Mouse (Mus musculus): Measurements from ENCODE around the gene Mid1. TPM values are rescaled to one million over a fixed set of nuclear protein-coding genes. Genes with fewer than 3 reads are reported as not detected.
"Not testable (repeated sequence)": the region's sequence is repeated elsewhere in the genome, so short reads cannot be mapped to it uniquely, and the experiment has no call there.

Mid1 gene
- polyA plus RNA-seq, 1 experiment from 2014 or later: 9.0 TPM

DNA sequence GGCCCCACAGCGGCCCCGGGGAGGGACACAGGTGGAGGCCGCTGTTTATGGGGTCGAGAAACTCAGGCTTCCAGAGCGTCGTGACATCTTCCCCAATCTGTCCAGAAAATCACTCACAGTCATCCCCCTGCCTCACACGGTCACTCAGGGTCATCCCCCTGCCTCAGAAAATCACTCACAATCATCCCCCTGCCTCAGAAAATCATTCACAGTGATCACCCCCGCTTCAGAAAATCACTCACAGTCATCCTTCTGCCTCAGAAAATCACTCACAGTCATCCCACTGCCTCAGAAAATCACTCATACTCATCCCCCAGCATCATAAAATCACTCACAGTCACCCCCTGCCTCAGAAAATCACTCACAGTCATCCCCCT lies 304.2 kb downstream of the Mid1 start:
- Histone ChIP-seq H3K36me3 (ENCODE audit: control insufficient read depth, insufficient read depth, low read length) (peaks cover 28% of the 10 kb centered on the region), H3K9me3 (ENCODE audit: control insufficient read depth, low read length) (peaks cover 43% of the 10 kb centered on the region)
- not testable (repeated sequence) for H3K27me3 ChIP-seq (ENCODE audit: control insufficient read depth, insufficient read depth, low read length); H3K4me2 ChIP-seq (ENCODE audit: low read depth, low read length); H3K27ac ChIP-seq (ENCODE audit: low read depth, low read length); H3K4me1 ChIP-seq (ENCODE audit: control insufficient read depth, insufficient read depth, low read length); ATAC-seq (ENCODE audit: low read depth); H3K9ac ChIP-seq (replicated peaks; ENCODE audit: low read depth, low read length); H3K4me3 ChIP-seq (ENCODE audit: low read depth, low read length)
- 82% methylated on average over 8 of the region's 8 CpGs for WGBS

DNA sequence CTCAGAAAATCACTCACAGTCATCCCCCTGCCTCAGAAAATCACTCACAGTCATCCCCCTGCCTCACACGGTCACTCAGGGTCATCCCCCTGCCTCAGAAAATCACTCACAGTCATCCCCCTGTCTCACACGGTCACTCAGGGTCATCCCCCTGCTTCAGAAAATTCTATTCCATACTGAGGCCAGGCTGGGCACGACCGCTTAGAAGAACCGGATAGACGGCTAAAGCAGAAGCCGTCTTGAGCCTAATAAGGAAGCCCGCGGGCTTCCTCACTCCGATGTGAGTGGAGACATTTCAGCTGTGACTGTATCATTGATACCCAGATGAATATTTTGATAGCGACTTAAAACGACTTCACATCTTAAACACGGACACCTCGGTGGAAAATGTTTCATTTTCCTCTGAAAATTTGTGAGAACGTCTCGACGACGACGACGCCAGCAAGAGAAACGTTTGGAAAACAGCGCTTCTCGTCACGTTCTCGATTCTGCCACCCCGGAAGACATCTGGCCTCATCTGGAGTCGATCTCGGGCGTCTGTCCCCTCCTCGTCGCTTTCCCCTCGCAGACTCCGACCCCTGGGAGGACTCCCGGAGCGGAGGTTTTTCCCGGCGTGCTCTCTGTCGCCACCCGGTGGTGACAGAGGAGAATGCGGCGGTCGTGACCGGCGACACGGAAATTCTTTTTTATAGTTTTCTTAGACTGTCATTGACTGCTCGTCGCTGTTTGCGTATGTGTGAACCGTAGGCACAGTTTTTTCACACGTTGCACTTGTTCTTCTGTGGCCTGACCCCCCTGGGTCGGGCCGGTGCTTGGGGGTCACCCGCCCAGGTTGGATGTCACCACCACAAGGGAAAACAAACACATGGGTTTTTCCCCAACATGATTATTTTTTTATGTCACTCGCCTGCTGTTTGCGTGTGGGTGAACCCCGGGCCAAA lies 305.0 kb downstream of the Mid1 start:
- Histone ChIP-seq H3K36me3 (ENCODE audit: control insufficient read depth, insufficient read depth, low read length) (peaks cover 21% of the 10 kb centered on the region), H3K4me3 (ENCODE audit: low read depth, low read length) (peak overlapping the region; percentile 2; the same call in 1 of the 2 replicates), H3K4me2 (ENCODE audit: low read depth, low read length) (peak overlapping the region; percentile 8; the same call in 1 of the 2 replicates), H3K9me3 (ENCODE audit: control insufficient read depth, low read length) (peaks cover 50% of the 10 kb centered on the region)
- H3K27me3 ChIP-seq (ENCODE audit: control insufficient read depth, insufficient read depth, low read length); ATAC-seq (ENCODE audit: low read depth); H3K27ac ChIP-seq (ENCODE audit: low read depth, low read length); H3K9ac ChIP-seq (replicated peaks; ENCODE audit: low read depth, low read length); H3K4me1 ChIP-seq (ENCODE audit: control insufficient read depth, insufficient read depth, low read length): not testable (repeated sequence)
- WGBS: 63% methylated on average over 56 of the region's 56 CpGs

DNA sequence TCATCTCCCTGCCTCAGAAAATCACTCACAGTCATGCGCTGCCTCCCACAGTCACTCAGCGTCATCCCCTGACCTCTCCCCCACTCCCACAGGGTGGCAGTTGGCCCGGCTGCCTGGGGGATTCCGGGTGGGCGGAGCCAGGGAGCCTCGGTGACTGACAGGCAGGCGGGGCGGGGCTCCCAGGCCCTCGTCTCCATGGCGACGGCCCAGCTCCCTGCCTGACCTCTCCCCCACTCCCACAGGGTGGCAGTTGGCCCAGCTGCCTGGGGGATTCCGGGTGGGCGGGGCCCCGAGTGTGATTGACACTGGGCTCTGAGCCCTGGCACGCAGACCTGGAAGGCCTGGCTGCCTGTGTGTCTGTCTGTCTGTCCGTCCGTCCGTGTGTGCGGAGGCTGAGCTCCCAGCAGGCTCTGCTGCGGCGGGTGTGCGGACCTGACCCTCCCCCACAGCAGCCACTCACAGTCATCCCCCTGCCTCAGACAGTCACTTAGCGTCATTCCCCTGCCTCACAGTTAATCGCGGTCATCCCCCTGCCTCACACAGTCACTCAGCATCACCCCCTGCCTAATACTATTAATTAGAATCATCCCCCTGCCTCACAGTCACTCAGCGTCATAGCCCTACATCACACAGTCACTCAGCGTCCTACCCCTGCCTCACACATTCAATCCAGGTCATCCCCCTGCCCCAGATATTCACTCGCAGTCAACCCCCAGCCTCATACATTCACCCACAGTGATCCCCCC lies 306.3 kb downstream of the Mid1 start:
- H3K9ac ChIP-seq (replicated peaks; ENCODE audit: low read depth, low read length); H3K4me3 ChIP-seq (ENCODE audit: low read depth, low read length); H3K27me3 ChIP-seq (ENCODE audit: control insufficient read depth, insufficient read depth, low read length); H3K4me1 ChIP-seq (ENCODE audit: control insufficient read depth, insufficient read depth, low read length): not testable (repeated sequence)
- 37% methylated on average over 28 of the region's 28 CpGs for WGBS
- peak; percentile 60 for ATAC-seq (ENCODE audit: low read depth)
- peaks cover 16% of the 10 kb centered on the region for H3K36me3 ChIP-seq (ENCODE audit: control insufficient read depth, insufficient read depth, low read length)
- 0 out of 2 replicates have a peak overlapping the region, but pooled peaks have one; percentile 25 for H3K27ac ChIP-seq (ENCODE audit: low read depth, low read length)
- peaks cover 59% of the 10 kb centered on the region for H3K9me3 ChIP-seq (ENCODE audit: control insufficient read depth, low read length)
- H3K4me2 ChIP-seq (ENCODE audit: low read depth, low read length): peak overlapping the region; percentile 29

DNA sequence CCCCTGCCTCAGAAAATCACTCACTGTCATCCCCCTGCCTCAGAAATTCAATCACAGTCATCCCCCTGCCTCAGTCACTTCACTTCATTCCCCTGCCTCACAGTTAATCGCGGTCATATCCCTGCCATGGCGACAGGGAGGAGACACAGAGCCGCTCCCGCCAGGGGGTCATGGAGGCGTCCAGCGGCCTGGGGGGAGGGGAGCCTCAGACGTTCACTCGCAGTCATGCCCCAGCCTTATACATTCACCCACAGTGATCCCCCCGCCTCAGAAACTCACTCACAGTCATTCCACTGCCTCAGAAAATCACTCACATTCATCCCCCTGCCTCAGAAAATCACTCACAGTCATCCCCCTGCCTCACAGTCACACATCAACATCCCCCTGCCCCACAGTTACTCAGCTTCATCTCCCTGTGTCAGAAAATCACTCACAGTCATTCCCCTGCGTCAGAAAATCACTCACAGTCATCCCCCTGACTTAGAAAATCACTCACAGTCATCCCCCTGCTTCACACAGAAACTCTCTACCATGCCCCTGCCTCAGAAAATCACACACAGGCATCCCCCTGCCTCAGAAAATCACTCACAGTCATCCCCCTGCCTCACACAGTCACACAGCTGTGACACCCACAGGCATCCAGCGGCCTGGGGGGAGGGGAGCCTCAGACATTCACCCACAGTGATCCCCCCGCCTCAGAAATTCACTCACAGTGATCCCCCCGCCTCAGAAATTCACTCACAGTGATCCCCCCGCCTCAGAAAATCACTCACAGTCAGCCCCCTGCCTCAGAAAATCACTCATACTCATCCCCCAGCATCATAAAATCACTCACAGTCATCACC lies 307.3 kb downstream of the Mid1 start:
- 43% methylated on average over 15 of the region's 15 CpGs for WGBS
- H3K9me3 ChIP-seq (ENCODE audit: control insufficient read depth, low read length): peaks cover 53% of the 10 kb centered on the region
- H3K9ac ChIP-seq (replicated peaks; ENCODE audit: low read depth, low read length); H3K27me3 ChIP-seq (ENCODE audit: control insufficient read depth, insufficient read depth, low read length); H3K4me2 ChIP-seq (ENCODE audit: low read depth, low read length); H3K4me1 ChIP-seq (ENCODE audit: control insufficient read depth, insufficient read depth, low read length); H3K4me3 ChIP-seq (ENCODE audit: low read depth, low read length); ATAC-seq (ENCODE audit: low read depth); H3K27ac ChIP-seq (ENCODE audit: low read depth, low read length): not testable (repeated sequence)
- H3K36me3 ChIP-seq (ENCODE audit: control insufficient read depth, insufficient read depth, low read length): peaks cover 16% of the 10 kb centered on the region

DNA sequence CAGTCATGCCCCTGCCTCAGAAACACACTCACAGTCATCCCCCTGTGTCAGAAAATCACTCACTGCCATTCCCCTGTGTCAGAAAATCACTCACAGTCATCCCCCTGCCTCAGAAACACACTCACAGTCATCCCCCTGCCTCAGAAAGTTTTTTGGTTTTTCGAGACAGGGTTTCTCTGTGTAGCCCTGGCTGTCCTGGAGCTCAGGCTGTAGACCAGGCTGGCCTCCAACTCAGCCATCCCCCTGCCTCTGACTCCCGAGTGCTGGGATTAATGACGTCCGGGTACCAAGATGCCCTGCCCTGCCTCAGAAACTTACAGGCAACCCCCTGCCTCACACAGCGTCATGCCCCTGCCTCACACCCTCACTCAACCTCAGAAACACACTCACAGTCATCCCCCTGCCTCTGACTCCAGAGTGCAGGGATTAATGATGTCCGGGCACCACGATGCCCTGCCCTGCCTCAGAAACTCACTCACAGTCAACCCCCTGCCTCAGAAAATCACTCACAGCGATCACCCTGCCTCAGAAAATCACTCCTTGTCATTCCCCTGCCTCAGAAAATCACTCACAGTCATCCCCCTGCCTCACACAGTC lies 308.1 kb downstream of the Mid1 start:
- H3K4me1 ChIP-seq (ENCODE audit: control insufficient read depth, insufficient read depth, low read length): peaks cover 12% of the 10 kb centered on the region; the same call in 1 of the 2 replicates
- not testable (repeated sequence) for ATAC-seq (ENCODE audit: low read depth); H3K4me2 ChIP-seq (ENCODE audit: low read depth, low read length); H3K4me3 ChIP-seq (ENCODE audit: low read depth, low read length); H3K27ac ChIP-seq (ENCODE audit: low read depth, low read length); H3K9ac ChIP-seq (replicated peaks; ENCODE audit: low read depth, low read length); H3K27me3 ChIP-seq (ENCODE audit: control insufficient read depth, insufficient read depth, low read length)
- peaks cover 16% of the 10 kb centered on the region for H3K36me3 ChIP-seq (ENCODE audit: control insufficient read depth, insufficient read depth, low read length)
- peaks cover 53% of the 10 kb centered on the region for H3K9me3 ChIP-seq (ENCODE audit: control insufficient read depth, low read length)
- 57% methylated on average over 8 of the region's 8 CpGs for WGBS

DNA sequence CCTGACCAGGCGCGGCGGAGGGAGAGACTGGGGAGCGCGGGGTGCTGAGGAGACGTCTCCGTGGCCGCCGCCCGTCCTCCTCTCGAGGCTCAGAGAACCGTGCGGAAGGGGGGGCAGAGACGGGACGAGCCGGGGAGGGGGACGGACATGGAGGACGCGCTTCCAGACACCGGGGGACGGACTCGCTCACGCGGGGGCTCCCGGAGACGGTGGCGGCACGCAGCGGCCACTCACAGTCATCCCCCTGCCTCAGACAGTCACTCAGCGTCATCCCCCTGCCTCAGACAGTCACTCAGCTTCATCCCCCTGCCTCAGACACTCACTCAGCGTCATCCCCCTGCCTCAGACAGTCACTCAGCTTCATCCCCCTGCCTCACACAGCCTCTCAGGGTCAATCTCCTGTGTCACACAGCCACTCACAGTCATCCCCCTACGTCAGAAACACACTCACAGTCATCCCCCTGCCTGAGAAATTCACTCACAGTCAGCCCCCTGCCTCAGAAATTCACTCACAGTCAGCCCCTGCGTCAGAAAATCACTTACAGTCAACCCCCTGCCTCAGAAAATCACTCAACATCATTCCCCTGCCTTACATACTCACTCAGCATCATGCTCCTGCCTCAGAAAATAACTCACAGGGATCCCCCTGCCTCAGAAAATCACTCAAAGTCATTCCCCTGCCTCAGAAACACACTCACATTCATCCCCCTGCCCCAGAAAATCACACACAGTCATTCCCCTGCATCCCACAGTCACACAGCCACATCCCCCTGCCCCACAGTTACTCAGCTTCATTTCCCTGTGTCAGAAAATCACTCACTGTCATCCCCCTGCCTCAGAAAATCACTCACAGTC lies 309.2 kb downstream of the Mid1 start:
- H3K36me3 ChIP-seq (ENCODE audit: control insufficient read depth, insufficient read depth, low read length); H3K4me3 ChIP-seq (ENCODE audit: low read depth, low read length); H3K4me2 ChIP-seq (ENCODE audit: low read depth, low read length); H3K9ac ChIP-seq (replicated peaks; ENCODE audit: low read depth, low read length); H3K27ac ChIP-seq (ENCODE audit: low read depth, low read length); H3K27me3 ChIP-seq (ENCODE audit: control insufficient read depth, insufficient read depth, low read length); ATAC-seq (ENCODE audit: low read depth): not testable (repeated sequence)
- WGBS: 70% methylated on average over 33 of the region's 33 CpGs
- Histone ChIP-seq H3K4me1 (ENCODE audit: control insufficient read depth, insufficient read depth, low read length) (peaks cover 12% of the 10 kb centered on the region; the same call in 1 of the 2 replicates), H3K9me3 (ENCODE audit: control insufficient read depth, low read length) (peaks cover 47% of the 10 kb centered on the region)

DNA sequence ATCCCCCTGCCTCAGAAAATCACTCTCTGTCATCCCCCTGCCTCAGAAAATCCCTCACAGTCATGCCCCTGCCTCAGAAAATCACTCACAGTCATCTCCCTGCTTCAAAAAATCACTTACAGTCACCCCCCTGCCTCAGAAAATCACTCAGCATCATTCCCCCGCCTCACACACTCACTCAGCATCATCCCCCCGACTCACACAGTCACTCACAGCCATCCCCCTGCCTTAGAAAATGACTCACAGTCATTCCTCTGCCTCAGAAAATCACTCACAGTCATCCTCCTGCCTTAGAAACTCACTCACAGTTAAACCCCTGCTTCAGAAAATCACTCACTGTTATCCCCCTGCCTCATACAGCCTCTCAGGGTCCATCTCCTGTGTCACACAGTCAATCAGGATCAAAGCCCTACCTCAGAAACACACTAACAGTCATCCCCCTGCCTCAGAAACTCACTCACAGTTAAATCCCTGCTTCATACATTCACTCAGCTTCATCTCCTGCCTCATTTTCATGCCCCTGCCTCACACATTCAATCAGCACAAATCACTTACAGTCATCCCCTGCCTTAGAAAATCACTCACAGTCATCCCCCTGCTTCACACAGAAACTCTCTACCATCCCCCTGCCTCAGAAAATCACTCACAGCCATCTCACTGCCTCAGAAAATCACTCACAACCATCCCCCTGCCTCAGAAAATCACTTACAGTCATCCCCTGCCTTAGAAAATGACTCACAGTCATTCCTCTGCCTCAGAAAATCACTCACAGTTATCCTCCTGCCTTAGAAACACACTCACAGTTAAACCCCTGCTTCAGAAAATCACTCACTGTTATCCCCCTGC lies 310.1 kb downstream of the Mid1 start:
- peaks cover 43% of the 10 kb centered on the region for H3K9me3 ChIP-seq (ENCODE audit: control insufficient read depth, low read length)
- not testable (repeated sequence) for H3K27ac ChIP-seq (ENCODE audit: low read depth, low read length); H3K27me3 ChIP-seq (ENCODE audit: control insufficient read depth, insufficient read depth, low read length); H3K4me3 ChIP-seq (ENCODE audit: low read depth, low read length); ATAC-seq (ENCODE audit: low read depth); H3K36me3 ChIP-seq (ENCODE audit: control insufficient read depth, insufficient read depth, low read length); H3K4me2 ChIP-seq (ENCODE audit: low read depth, low read length); H3K9ac ChIP-seq (replicated peaks; ENCODE audit: low read depth, low read length)
- WGBS: 53% methylated on average over 2 of the region's 2 CpGs
- peaks cover 12% of the 10 kb centered on the region; the same call in 1 of the 2 replicates for H3K4me1 ChIP-seq (ENCODE audit: control insufficient read depth, insufficient read depth, low read length)
